Mouse (Mus musculus) erythroblast, embryonic 14.5 days (primary cell): ENCODE measurements around the gene Nmnat2. TPM values are rescaled to one million over a fixed set of nuclear protein-coding genes. Genes with fewer than 3 reads are reported as not detected.

Experiments
- H3K27me3 ChIP-seq: 2 replicates; pipeline ENCODE4 v1.6.1; 2012; ENCODE audit warnings: inconsistent platforms; ENCODE audit not compliant: control insufficient read depth
- H3K36me3 ChIP-seq: 2 replicates; pipeline ENCODE4 v1.6.1; 2012; ENCODE audit warnings: mild to moderate bottlenecking, inconsistent platforms; ENCODE audit not compliant: control insufficient read depth
- H3K4me1 ChIP-seq: 2 replicates; pipeline ENCODE4 v1.6.1; 2012; ENCODE audit warnings: inconsistent platforms; ENCODE audit not compliant: control insufficient read depth
- H3K4me3 ChIP-seq: replicated peaks from 2 replicates; pipeline ENCODE3; 2012; ENCODE audit warnings: moderate library complexity, mild to moderate bottlenecking, inconsistent platforms
- H3K9me3 ChIP-seq: 2 replicates; pipeline ENCODE4 v1.6.1; 2012; ENCODE audit warnings: low read length, inconsistent platforms, mixed read lengths; ENCODE audit not compliant: control insufficient read depth
- GATA1 ChIP-seq: IDR thresholded peaks from 2 replicates; pipeline ENCODE4 v1.6.1; 2012; ENCODE audit warnings: low read length, inconsistent platforms, mixed read lengths
- TAL1 ChIP-seq: IDR thresholded peaks from 3 replicates; pipeline ENCODE4 v1.6.1; 2012; ENCODE audit warnings: low read length, inconsistent platforms, mixed read lengths
- polyA plus RNA-seq: library from polyadenylated mRNA; stranded (reverse); fragments of >175 nt; gene quantifications from 2 replicates; pipeline ENCODE4 v1.2.3, GENCODE M21; 2012

Gene Nmnat2
- polyA plus RNA-seq, 1 experiment, result not detected

- TF ChIP-seq TAL1 (no peak), GATA1 (no peak)
- Histone ChIP-seq H3K27me3 (no peaks in the 10 kb centered on the region), H3K4me3 (no peak overlapping the region), H3K36me3 (no peaks in the 10 kb centered on the region), H3K9me3 (no peaks in the 10 kb centered on the region; the same call in 1 of the 2 replicates), H3K4me1 (no peaks in the 10 kb centered on the region)
Measured at GRCm38 (mm10) chr1:153042318-153042717, 87.5 kb downstream of the Nmnat2 start.

GRCm38 (mm10) chr1:153043332-153043731, 88.5 kb downstream of the Nmnat2 start:
- no peak for TF ChIP-seq TAL1
- no peak for TF ChIP-seq GATA1
- H3K4me1 ChIP-seq, result no peaks in the 10 kb centered on the region
- no peaks in the 10 kb centered on the region for H3K27me3 ChIP-seq
- H3K9me3 ChIP-seq, result no peaks in the 10 kb centered on the region; the same call in 1 of the 2 replicates
- H3K4me3 ChIP-seq, result no peak overlapping the region
- no peaks in the 10 kb centered on the region for H3K36me3 ChIP-seq

- Histone ChIP-seq H3K27me3 (no peaks in the 10 kb centered on the region), H3K9me3 (no peaks in the 10 kb centered on the region), H3K4me3 (no peak overlapping the region), H3K4me1 (no peaks in the 10 kb centered on the region), H3K36me3 (no peaks in the 10 kb centered on the region)
- no peak for TF ChIP-seq TAL1
- no peak for TF ChIP-seq GATA1
Measured at GRCm38 (mm10) chr1:153045368-153045767, 90.6 kb downstream of the Nmnat2 start.

- H3K4me1 ChIP-seq, result no peaks in the 10 kb centered on the region
- no peaks in the 10 kb centered on the region for H3K9me3 ChIP-seq
- TF ChIP-seq GATA1, result no peak
- TF ChIP-seq TAL1, result no peak
- H3K4me3 ChIP-seq, result no peak overlapping the region
- no peaks in the 10 kb centered on the region for H3K27me3 ChIP-seq
- H3K36me3 ChIP-seq, result no peaks in the 10 kb centered on the region
Measured at GRCm38 (mm10) chr1:153048147-153048878, 93.5 kb downstream of the Nmnat2 start.

- TF ChIP-seq GATA1 (no peak), TAL1 (no peak)
- Histone ChIP-seq H3K4me1 (no peaks in the 10 kb centered on the region), H3K9me3 (no peaks in the 10 kb centered on the region), H3K27me3 (no peaks in the 10 kb centered on the region), H3K4me3 (no peak overlapping the region), H3K36me3 (no peaks in the 10 kb centered on the region)
Measured at GRCm38 (mm10) chr1:153049451-153049850, 94.7 kb downstream of the Nmnat2 start.

- H3K36me3 ChIP-seq, result no peaks in the 10 kb centered on the region
- H3K4me1 ChIP-seq, result no peaks in the 10 kb centered on the region
- no peaks in the 10 kb centered on the region for H3K27me3 ChIP-seq
- TF ChIP-seq GATA1, result no peak
- TF ChIP-seq TAL1, result no peak
- no peak overlapping the region for H3K4me3 ChIP-seq
- H3K9me3 ChIP-seq, result no peaks in the 10 kb centered on the region
Measured at GRCm38 (mm10) chr1:153051474-153051873, 96.7 kb downstream of the Nmnat2 start.

- Histone ChIP-seq H3K9me3 (no peaks in the 10 kb centered on the region), H3K27me3 (no peaks in the 10 kb centered on the region), H3K4me3 (no peak overlapping the region), H3K4me1 (no peaks in the 10 kb centered on the region), H3K36me3 (no peaks in the 10 kb centered on the region)
- no peak for TF ChIP-seq GATA1
- TF ChIP-seq TAL1, result no peak
Measured at GRCm38 (mm10) chr1:153053619-153054018, 98.8 kb downstream of the Nmnat2 start.

- H3K27me3 ChIP-seq, result no peaks in the 10 kb centered on the region
- H3K4me3 ChIP-seq, result no peak overlapping the region
- H3K36me3 ChIP-seq, result no peaks in the 10 kb centered on the region
- H3K9me3 ChIP-seq, result no peaks in the 10 kb centered on the region
- TF ChIP-seq TAL1 (no peak), GATA1 (no peak)
- no peaks in the 10 kb centered on the region for H3K4me1 ChIP-seq
Measured at GRCm38 (mm10) chr1:153054112-153054821, 99.5 kb downstream of the Nmnat2 start.

- TF ChIP-seq TAL1, result no peak
- TF ChIP-seq GATA1, result no peak
- Histone ChIP-seq H3K27me3 (no peaks in the 10 kb centered on the region), H3K4me1 (no peaks in the 10 kb centered on the region)
Measured at GRCm38 (mm10) chr1:153058290-153058689, 103.5 kb downstream of the Nmnat2 start.

More at GRCm38 (mm10) chr1:153058290-153058689, 103.5 kb downstream of the Nmnat2 start:
- H3K36me3 ChIP-seq, result no peaks in the 10 kb centered on the region
- no peaks in the 10 kb centered on the region for H3K9me3 ChIP-seq
- no peak overlapping the region for H3K4me3 ChIP-seq
